Mouse (Mus musculus) heart, postnatal 10 days (tissue): ENCODE results near the gene Nova2. TPM values are rescaled to one million over a fixed set of nuclear protein-coding genes. Genes with fewer than 3 reads are reported as not detected.
A peak's percentile ranks its signal among the peaks of the same experiment; 100 is the strongest.

Source experiments
- DNase-seq, 2 experiments: peaks; one replicate each; pipeline ENCODE4 v3.0.0; 2021
- intact Hi-C: fragments of 180-260 bp; cut with DNase I; formaldehyde crosslinking; loops from one replicate; pipeline ENCODE4 v1.15.1; 2025
- total RNA-seq, 2 experiments: library from RNA; stranded (reverse); gene quantifications; 2 replicates each; pipeline ENCODE4 v1.2.3; 2021

Nova2 gene
- total RNA-seq, 2 experiments from 2014 or later: 9.9 to 10.1 TPM

DNA sequence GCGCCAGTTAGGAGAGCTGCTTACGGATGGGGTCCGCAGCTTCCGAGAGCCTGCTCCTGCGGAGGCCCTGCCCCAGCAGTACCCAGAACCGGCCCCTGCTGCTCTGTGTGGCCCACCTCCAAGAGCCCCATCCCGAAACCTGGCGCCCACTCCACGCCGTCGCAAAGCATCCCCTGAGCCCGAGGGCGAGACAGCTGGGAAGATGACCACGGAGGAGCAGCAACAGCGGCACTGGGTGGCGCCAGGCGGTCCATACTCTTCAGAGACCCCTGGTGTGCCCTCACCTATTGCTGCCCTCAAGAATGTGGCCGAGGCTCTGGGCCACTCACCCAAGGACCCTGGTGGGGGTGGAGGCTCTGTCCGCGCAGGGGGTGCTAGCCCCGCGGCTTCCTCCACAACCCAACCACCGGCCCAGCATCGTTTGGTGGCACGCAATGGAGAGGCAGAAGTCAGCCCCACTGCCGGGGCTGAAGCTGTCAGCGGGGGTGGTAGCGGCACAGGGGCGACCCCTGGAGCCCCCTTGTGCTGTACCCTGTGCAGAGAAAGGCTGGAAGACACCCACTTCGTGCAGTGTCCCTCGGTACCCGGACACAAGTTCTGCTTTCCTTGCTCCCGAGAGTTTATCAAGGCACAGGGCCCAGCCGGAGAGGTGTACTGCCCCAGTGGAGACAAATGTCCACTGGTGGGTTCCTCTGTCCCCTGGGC is 79.9 kb downstream of the Nova2 start:
- DNase-seq: no peak
- intact Hi-C loops: loop anchor here (1.0 to 5.0 kb wide), 3 partner anchors 18 to 108 kb away; partner anchors contain the start of gene Foxa3

DNA sequence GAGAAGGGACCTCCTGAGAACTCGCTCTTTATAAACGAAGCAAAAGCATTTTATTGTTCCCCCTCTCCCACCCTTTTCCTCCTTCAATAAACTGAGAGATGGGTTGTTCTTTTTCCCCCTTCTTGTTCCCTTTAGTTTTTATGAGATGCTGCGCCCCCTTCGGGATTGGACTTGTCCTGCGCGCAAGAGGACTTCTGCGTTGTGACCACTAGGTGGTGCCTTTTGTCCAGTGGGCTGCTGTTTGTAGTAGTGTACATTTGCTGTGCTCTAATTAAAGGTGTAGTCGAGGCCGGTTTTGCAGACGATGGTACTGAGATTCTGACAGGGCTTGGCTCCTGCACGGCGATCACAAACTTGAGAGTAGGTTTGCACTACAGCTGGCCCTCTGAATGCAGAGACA is 80.8 kb downstream of the Nova2 start:
- intact Hi-C loops: loop anchor here (1.0 to 5.0 kb wide), 3 partner anchors 17 to 109 kb away; partner anchors contain the start of gene Foxa3
- DNase-seq: peak; percentile 89 to 93

DNA sequence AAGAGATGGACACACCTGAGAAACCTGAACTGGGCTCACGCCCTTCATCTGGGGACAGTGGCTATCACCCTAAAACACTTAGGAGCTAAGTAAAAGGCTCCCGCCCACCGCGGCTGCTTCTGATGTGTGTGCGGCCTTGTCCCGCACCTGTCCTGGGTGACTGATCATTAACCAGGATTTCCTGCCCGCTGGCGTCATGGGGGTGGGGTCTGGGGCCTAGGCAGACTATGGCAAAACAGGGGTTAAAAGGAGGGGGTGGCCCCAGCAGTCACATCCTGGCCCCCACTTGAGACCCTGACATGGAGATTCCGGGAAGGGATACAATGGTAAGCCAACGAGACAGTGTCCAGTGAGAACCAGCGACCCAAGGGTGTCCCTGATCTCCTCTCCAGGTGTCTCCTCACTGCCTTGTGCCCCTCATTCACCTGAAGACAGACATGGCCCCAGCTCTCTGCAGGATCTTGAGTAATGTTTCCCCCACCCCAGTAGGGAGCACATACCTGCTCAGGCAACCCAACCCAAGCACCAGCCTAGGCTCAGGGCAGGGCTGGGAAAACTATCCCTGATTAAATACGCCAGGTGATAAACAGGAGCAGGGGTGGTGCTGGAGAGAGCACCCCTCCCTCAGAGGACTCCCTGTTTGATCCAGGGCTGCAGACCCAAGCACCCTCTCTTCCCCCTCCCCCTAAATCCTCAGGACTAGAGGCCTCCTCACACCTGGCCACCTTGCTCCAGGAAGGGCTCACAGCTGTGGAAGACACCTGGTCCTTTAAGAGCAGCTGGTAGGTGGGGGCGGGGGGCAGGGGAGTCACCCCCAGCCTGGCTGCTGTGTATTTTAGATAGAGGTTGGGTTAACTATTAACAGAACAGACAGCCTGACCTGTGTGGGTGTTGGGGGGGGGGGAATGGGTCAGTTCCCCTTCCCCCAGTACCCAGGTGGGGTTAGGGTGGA is 81.6 kb downstream of the Nova2 start:
- DNase-seq: no peak
- intact Hi-C loops: loop anchor here (2.0 to 5.0 kb wide), 2 partner anchors 21 to 110 kb away; no protein-coding TSS in a partner anchor

DNA sequence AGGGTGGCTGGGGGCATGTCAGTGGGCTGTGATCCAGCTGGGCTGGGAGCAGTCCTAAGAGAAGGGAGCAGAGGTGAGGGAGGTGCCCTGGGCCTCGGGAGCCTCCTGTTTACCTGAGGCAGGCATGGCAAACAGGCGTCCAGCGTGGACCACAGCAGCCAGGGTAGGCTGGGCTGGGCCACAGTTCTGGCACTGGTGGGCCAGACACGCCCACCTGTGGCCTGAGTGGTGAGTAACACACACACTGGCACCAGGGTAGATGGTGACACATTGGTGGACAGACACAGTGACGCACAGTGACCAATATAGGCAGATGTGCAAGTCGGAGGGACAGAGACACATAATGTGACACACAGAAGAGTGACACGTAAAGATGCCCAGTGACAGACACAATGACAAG is 84.9 kb downstream of the Nova2 start:
- no peak for DNase-seq
- intact Hi-C loops: no loop called here

DNA sequence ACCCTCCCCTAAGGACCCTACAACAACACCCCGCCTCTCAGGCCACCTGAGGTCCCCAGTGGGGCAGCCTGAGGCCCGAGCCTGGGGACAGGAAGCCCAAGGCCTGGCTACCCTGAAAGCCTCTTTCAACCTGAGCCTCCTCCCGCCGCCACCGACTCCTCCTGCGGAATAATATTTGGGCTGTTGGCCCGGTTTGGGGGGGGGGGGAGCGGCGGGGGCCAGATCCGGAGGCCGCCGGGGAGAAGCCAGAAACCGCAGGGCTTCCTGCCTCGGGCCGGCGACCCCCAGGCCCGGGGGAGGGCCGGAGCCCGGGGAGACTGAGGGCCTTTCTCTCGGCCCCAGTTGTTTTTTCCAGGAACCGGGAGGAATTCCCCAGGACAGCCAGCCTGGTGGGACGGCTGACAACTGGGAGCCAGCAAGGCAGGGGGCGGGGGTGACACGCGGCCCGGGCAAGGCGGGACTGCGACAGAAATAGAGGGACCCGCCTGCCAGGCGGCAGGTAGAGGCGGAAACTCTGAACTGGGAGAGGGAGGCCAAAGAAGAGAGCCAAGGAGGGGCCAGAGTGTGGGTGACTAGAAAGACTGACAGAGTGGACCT is 86.4 kb downstream of the Nova2 start:
- DNase-seq: peak; percentile 76 to 78
- intact Hi-C loops: no loop called here

DNA sequence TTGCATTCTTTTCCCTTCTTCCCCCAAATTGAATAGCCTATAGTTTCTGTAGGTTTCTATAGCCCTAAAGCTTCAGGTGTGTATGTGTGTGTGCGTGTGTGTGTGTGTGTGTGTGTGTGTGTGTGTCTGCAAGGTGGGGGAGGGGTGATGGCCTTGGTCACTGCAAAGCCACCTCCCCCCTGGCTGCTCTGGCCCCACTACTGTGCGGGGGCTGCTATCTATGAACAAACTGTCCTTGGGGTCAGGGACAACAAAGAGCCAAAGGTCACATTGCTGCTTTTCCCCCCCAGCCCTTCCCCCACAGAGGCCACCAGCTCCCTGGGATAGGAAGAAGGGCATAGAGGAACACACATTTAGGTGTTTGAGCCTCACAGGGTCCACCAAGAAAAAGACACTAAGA is 87.2 kb downstream of the Nova2 start:
- DNase-seq: no peak
- intact Hi-C loops: no loop called here

DNA sequence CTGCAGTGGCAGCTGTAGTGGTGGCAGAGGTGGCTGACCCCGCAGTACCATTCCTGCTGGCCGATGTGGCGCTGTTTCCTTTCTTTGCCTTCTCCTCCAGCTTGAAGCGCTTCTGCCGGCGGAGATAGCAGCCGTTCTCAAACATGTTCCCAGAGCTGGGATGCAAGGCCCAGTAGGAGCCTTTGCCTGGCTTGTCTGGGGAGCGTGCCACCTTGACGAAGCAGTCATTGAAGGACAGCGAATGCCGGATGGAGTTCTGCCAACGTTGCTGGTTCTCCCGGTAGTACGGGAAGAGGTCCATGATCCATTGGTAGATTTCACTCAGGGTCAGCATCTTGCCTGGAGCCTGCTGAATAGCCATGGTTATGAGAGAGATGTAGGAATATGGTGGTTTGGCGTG is 88.8 kb downstream of the Nova2 start:
- DNase-seq: no peak
- intact Hi-C loops: no loop called here

Other genes with a start within 250 kb of the Nova2 start
- gene Psg20, start 239.7 kb upstream of the Nova2 start, total RNA-seq: not detected
- gene Psg22, start 207.8 kb upstream of the Nova2 start, total RNA-seq: not detected
- gene Psg19, start 127.4 kb upstream of the Nova2 start, total RNA-seq: not detected
- not detected for gene Psg17, start 104.3 kb upstream of the Nova2 start, total RNA-seq
- gene Mill2, start 85.9 kb upstream of the Nova2 start, total RNA-seq: 1 to 10 TPM; 5.1 to 5.5 TPM
- 1 to 10 TPM; 2.0 to 2.8 TPM for gene Pglyrp1, start 54.6 kb upstream of the Nova2 start, total RNA-seq
- 10 to 100 TPM in 1 of 2 experiments, 1 to 10 TPM in 1; 9.5 to 11.5 TPM for gene Ccdc61, start 15.5 kb upstream of the Nova2 start, total RNA-seq
- not detected for gene Nanos2, start 61.5 kb downstream of the Nova2 start, total RNA-seq
- 1 to 10 TPM; 1.7 to 2.4 TPM for gene Mypop, start 65.4 kb downstream of the Nova2 start, total RNA-seq
- gene Irf2bp1, start 78.2 kb downstream of the Nova2 start, total RNA-seq: 10 to 100 TPM; 24.5 to 29.5 TPM
- gene Foxa3, start 97.7 kb downstream of the Nova2 start, total RNA-seq: not detected
- gene Sympk, start 98.5 kb downstream of the Nova2 start, total RNA-seq: 10 to 100 TPM; 58.3 to 60.9 TPM
- gene Rsph6a, start 128.8 kb downstream of the Nova2 start, total RNA-seq: not detected
- gene Dmwd, start 150.3 kb downstream of the Nova2 start, total RNA-seq: 10 to 100 TPM; 48.4 to 50.7 TPM
- gene Dmpk, start 158.0 kb downstream of the Nova2 start, total RNA-seq: 100 to 1,000 TPM; 288 to 299 TPM
- 10 to 100 TPM in 1 of 2 experiments, 1 to 10 TPM in 1; 7.9 to 11.2 TPM for gene Six5, start 168.7 kb downstream of the Nova2 start, total RNA-seq
- gene Gm4969, start 192.5 kb downstream of the Nova2 start, total RNA-seq: under 1 TPM; 0.07 to 0.19 TPM
- 1 to 10 TPM; 5.5 to 7.6 TPM for gene Fbxo46, start 194.0 kb downstream of the Nova2 start, total RNA-seq
- gene Qpctl, start 223.4 kb downstream of the Nova2 start, total RNA-seq: 1 to 10 TPM; 6.4 to 8.2 TPM
- 10 to 100 TPM; 77.1 to 81.0 TPM for gene Snrpd2, start 223.8 kb downstream of the Nova2 start, total RNA-seq
- under 1 TPM; 0.50 to 0.69 TPM for gene Gipr, start 240.2 kb downstream of the Nova2 start, total RNA-seq